Mouse (Mus musculus): ENCODE measurements around the gene Inhba.

Gene Inhba

GRCm38 (mm10) chr13:16023070-16024039 lies 11.7 kb downstream of the Inhba start:
- no peak for DNase-seq (ENCODE audit: low spot score)

DNA sequence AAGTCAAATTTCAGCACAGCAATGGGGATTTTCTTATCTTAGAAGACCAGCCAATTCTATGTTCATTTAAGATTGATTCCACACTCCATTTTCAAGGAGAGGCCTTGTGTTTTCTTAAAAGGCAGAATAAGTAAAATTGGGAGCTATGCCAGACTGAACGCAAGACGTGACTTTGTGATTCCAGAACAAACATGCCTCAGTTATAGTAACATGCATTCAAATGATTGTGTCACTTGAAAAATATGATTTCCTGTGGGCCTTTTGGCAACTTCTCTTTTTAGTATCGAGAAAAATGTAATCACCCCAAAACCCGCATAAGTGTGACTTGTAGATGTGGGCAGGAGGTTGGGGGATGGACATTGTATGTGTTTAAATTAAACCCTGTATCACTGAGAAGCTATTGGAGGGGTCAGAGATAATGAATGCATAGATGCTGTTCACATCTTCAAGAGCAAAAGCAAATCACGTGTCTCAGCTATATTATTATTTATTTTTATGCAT lies 19.0 kb downstream of the Inhba start:
- no peak for DNase-seq (ENCODE audit: low spot score)

- no peak for DNase-seq (ENCODE audit: low spot score)
Measured at GRCm38 (mm10) chr13:16032425-16032824, 20.8 kb downstream of the Inhba start.

- no peak for DNase-seq (ENCODE audit: low spot score)
Measured at GRCm38 (mm10) chr13:16032935-16033592, 21.4 kb downstream of the Inhba start.

DNA sequence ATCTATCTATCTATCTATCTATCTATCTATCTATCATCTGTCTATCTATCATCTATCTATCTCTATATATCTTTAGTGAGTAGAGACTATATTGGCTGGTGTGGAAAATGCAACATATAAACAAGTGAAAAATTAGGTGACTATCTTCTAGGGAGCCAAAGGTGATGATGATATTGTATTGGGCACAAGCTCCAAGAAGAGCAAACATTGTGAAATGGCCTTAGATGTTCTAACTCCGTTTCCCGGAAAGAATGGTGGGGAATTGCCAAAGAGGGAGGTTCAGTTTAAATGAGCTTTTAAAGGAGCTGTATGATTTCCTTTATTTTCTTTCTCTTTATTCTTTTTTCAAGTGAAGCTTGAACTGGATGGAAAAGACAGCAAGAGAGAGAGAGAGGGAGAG lies 57.4 kb downstream of the Inhba start:
- DNase-seq (ENCODE audit: low spot score): no peak

GRCm38 (mm10) chr13:16077276-16077675 lies 65.6 kb downstream of the Inhba start:
- no peak for DNase-seq (ENCODE audit: low spot score)

GRCm38 (mm10) chr13:16078216-16078731 lies 66.6 kb downstream of the Inhba start:
- DNase-seq (ENCODE audit: low spot score): no peak

- DNase-seq (ENCODE audit: low spot score): no peak
Measured at GRCm38 (mm10) chr13:16080205-16080604, 68.6 kb downstream of the Inhba start.

Measured in c-Kit-positive CD71-positive TER-119-positive erythroid progenitor cells, embryonic 14.5 days (primary cell).